In the genomic region with DNA sequence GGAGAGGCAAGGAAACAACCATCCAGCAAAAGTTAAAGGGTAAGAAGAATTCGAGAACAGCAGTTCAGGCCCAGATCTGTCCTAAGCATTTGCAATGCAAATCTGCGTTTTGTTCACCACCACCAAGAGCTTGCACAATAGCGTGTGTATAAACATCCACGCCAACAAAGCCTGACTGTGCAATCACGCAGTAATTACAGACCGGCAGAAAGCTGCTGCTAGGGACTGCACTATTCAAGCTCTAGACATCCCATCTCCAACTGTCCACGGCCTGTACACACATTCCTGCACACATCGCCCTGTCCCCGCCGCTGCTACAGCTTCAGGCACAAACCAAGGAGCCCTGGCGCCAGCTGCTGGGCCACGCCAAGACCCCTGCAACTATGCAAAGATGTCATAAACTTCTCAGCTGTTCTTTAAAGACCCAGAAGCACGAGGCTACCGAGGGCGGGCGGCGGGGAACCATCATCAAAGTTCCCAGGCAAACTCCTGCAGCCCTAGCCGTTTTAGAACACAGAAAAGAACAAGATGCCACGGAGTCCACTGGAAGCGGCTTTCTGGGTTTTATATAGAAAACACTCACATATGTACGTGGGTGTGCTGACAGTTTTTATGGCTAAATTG, we compare ENCODE assay signal across 8 mouse cellular contexts. TPM values are rescaled to one million over a fixed set of nuclear protein-coding genes. Genes with fewer than 3 reads are reported as not detected.
DNase-seq lines count a peak whose midpoint lies in the region; ATAC-seq and TF ChIP-seq lines count a peak whose summit lies in the region.

No protein-coding gene starts in this region.

- DNase-seq in 3134 (ENCODE audit: extremely low read depth, insufficient read length, low spot score) (peak; percentile 56), MEL (ENCODE audit: low read depth, low spot score) (peak; percentile 24)
- DNase-seq in midbrain, embryonic 11.5 days (ENCODE audit: low spot score, missing footprints), result peak; percentile 94
- no peak for DNase-seq in cerebellum, adult 18-20 months

- no peaks in the 10 kb centered on the region for H3K9me3 ChIP-seq in MEL (replicated peaks; ENCODE audit: insufficient read depth, low read length)
- no peaks in the 10 kb centered on the region for H3K9me3 ChIP-seq in embryonic facial prominence, embryonic 15.5 days (replicated peaks)
- H3K9me3 ChIP-seq in hindbrain, embryonic 13.5 days, result no peaks in the 10 kb centered on the region
- no peaks in the 10 kb centered on the region for H3K9me3 ChIP-seq in limb, embryonic 12.5 days
- no peaks in the 10 kb centered on the region for H3K9me3 ChIP-seq in midbrain, embryonic 11.5 days (ENCODE audit: control insufficient read depth, low read length)
- no peaks in the 10 kb centered on the region for H3K9me3 ChIP-seq in stomach, embryonic 14.5 days (ENCODE audit: control insufficient read depth, low read depth, low read length)

- peak; percentile 58 for ATAC-seq in embryonic facial prominence, embryonic 15.5 days (ENCODE audit: insufficient number of reproducible peaks, low FRiP score, low TSS enrichment, low read depth)
- peak; percentile 40; the same call in 1 of the 2 replicates for ATAC-seq in hindbrain, embryonic 13.5 days (ENCODE audit: low FRiP score)
- ATAC-seq in limb, embryonic 12.5 days (ENCODE audit: insufficient number of reproducible peaks, insufficient read depth, low FRiP score, low TSS enrichment, low read depth), result no peak
- peak; percentile 43; the same call in 1 of the 2 replicates for ATAC-seq in midbrain, embryonic 11.5 days (ENCODE audit: low FRiP score)
- no peak for ATAC-seq in stomach, embryonic 14.5 days (ENCODE audit: insufficient number of reproducible peaks, insufficient read depth, low FRiP score, low read depth)

- H3K27me3 ChIP-seq in MEL (ENCODE audit: control insufficient read depth in 1 of 2, insufficient read depth in 2 of 2, low read length in 2 of 2), result no peaks in the 10 kb centered on the region
- no peaks in the 10 kb centered on the region for H3K27me3 ChIP-seq in embryonic facial prominence, embryonic 15.5 days
- peaks cover 11% of the 10 kb centered on the region; the same call in 1 of the 2 replicates for H3K27me3 ChIP-seq in hindbrain, embryonic 13.5 days
- peaks cover 10% of the 10 kb centered on the region; the same call in 1 of the 2 replicates for H3K27me3 ChIP-seq in limb, embryonic 12.5 days
- H3K27me3 ChIP-seq in midbrain, embryonic 11.5 days (ENCODE audit: control insufficient read depth, insufficient read depth, low read length), result peaks cover 9% of the 10 kb centered on the region
- no peaks in the 10 kb centered on the region for H3K27me3 ChIP-seq in stomach, embryonic 14.5 days (ENCODE audit: control insufficient read depth, insufficient read depth, low read length)

- no peak for TF ChIP-seq POLR2A in MEL (IDR thresholded peaks at IDR 0.05; ENCODE audit: control insufficient read depth in 1 of 2, insufficient read depth in 1 of 2, low read depth in 1 of 2, low read length in 2 of 2, poor library complexity in 1 of 2)

- peaks cover 0 to 4% of the 10 kb centered on the region in 2 experiments; a peak in 2 of 4 replicates for H3K36me3 ChIP-seq in MEL (ENCODE audit: control insufficient read depth in 1 of 2, insufficient read depth in 2 of 2, low read length in 2 of 2)
- no peaks in the 10 kb centered on the region for H3K36me3 ChIP-seq in embryonic facial prominence, embryonic 15.5 days
- no peaks in the 10 kb centered on the region for H3K36me3 ChIP-seq in hindbrain, embryonic 13.5 days
- no peaks in the 10 kb centered on the region for H3K36me3 ChIP-seq in limb, embryonic 12.5 days
- no peaks in the 10 kb centered on the region for H3K36me3 ChIP-seq in midbrain, embryonic 11.5 days (ENCODE audit: control insufficient read depth, insufficient read depth, low read length)
- no peaks in the 10 kb centered on the region for H3K36me3 ChIP-seq in stomach, embryonic 14.5 days (ENCODE audit: control insufficient read depth, insufficient read depth, low read length)

- peak overlapping the region; percentile 96 for H3K9ac ChIP-seq in MEL (ENCODE audit: control insufficient read depth, low read depth, low read length, poor library complexity, severe bottlenecking)
- peak overlapping the region; percentile 79 for H3K9ac ChIP-seq in embryonic facial prominence, embryonic 15.5 days
- H3K9ac ChIP-seq in hindbrain, embryonic 13.5 days, result peak overlapping the region; percentile 84
- peak overlapping the region; percentile 87 for H3K9ac ChIP-seq in limb, embryonic 12.5 days (replicated peaks)
- peak overlapping the region; percentile 89 for H3K9ac ChIP-seq in midbrain, embryonic 11.5 days (ENCODE audit: low read length)
- H3K9ac ChIP-seq in stomach, embryonic 14.5 days (replicated peaks; ENCODE audit: low read depth, low read length), result peak overlapping the region; percentile 83

- peak overlapping the region; percentile 84 to 97 for H3K4me3 ChIP-seq in MEL (ENCODE audit: control insufficient read depth in 1 of 2, insufficient read depth in 1 of 2, low read depth in 2 of 2, low read length in 2 of 2)
- H3K4me3 ChIP-seq in embryonic facial prominence, embryonic 15.5 days (replicated peaks), result peak overlapping the region; percentile 84
- peak overlapping the region; percentile 71 for H3K4me3 ChIP-seq in hindbrain, embryonic 13.5 days
- H3K4me3 ChIP-seq in limb, embryonic 12.5 days (replicated peaks), result peak overlapping the region; percentile 84
- peak overlapping the region; percentile 86 for H3K4me3 ChIP-seq in midbrain, embryonic 11.5 days (ENCODE audit: low read depth, low read length)
- H3K4me3 ChIP-seq in stomach, embryonic 14.5 days (ENCODE audit: low read depth, low read length), result peak overlapping the region; percentile 89

- H3K4me1 ChIP-seq in MEL (ENCODE audit: control insufficient read depth in 1 of 2, insufficient read depth in 2 of 2, low read length in 2 of 2), result peaks cover 2 to 10% of the 10 kb centered on the region in 2 experiments; a peak in 3 of 4 replicates
- H3K4me1 ChIP-seq in embryonic facial prominence, embryonic 15.5 days, result peaks cover 47% of the 10 kb centered on the region
- peaks cover 67% of the 10 kb centered on the region for H3K4me1 ChIP-seq in hindbrain, embryonic 13.5 days (replicated peaks)
- peaks cover 60% of the 10 kb centered on the region for H3K4me1 ChIP-seq in limb, embryonic 12.5 days (replicated peaks)
- H3K4me1 ChIP-seq in midbrain, embryonic 11.5 days (ENCODE audit: control insufficient read depth, insufficient read depth, low read length), result peaks cover 31% of the 10 kb centered on the region
- peaks cover 24% of the 10 kb centered on the region for H3K4me1 ChIP-seq in stomach, embryonic 14.5 days (ENCODE audit: control insufficient read depth, insufficient read depth, low read length)

- peaks cover 37% of the 10 kb centered on the region for H3K79me2 ChIP-seq in MEL (ENCODE audit: control insufficient read depth, insufficient read depth, low read length, poor library complexity)

- no peak for TF ChIP-seq RAD21 in MEL (IDR thresholded peaks at IDR 0.05; ENCODE audit: low read depth, low read length)

- peak overlapping the region; percentile 74 for H3K4me2 ChIP-seq in embryonic facial prominence, embryonic 15.5 days (replicated peaks)
- peak overlapping the region; percentile 97 for H3K4me2 ChIP-seq in hindbrain, embryonic 13.5 days
- peak overlapping the region; percentile 80 for H3K4me2 ChIP-seq in limb, embryonic 12.5 days
- peak overlapping the region; percentile 90 for H3K4me2 ChIP-seq in midbrain, embryonic 11.5 days
- H3K4me2 ChIP-seq in stomach, embryonic 14.5 days (replicated peaks; ENCODE audit: low read depth, low read length), result peak overlapping the region; percentile 85

- TF ChIP-seq EP300 in MEL (IDR thresholded peaks at IDR 0.05; ENCODE audit: low read depth in 1 of 2, low read length in 2 of 2), result no peak

- H3K27ac ChIP-seq in MEL (ENCODE audit: control insufficient read depth, low read depth, low read length), result peak overlapping the region; percentile 34; the same call in 1 of the 2 replicates
- peak overlapping the region; percentile 96 for H3K27ac ChIP-seq in embryonic facial prominence, embryonic 15.5 days (replicated peaks)
- H3K27ac ChIP-seq in hindbrain, embryonic 13.5 days, result peak overlapping the region; percentile 85
- H3K27ac ChIP-seq in limb, embryonic 12.5 days, result peak overlapping the region; percentile 94
- H3K27ac ChIP-seq in midbrain, embryonic 11.5 days (ENCODE audit: low read depth, low read length), result peak overlapping the region; percentile 2; the same call in 1 of the 2 replicates
- peak overlapping the region; percentile 96; the same call in 1 of the 2 replicates for H3K27ac ChIP-seq in stomach, embryonic 14.5 days (ENCODE audit: low read length)

- WGBS in embryonic facial prominence, embryonic 15.5 days, result 1% methylated on average over 21 of the region's 21 CpGs
- WGBS in hindbrain, embryonic 13.5 days, result 1% methylated on average over 21 of the region's 21 CpGs
- 4% methylated on average over 21 of the region's 21 CpGs for WGBS in limb, embryonic 12.5 days
- WGBS in midbrain, embryonic 11.5 days, result 3% methylated on average over 21 of the region's 21 CpGs
- WGBS in stomach, embryonic 14.5 days, result 4% methylated on average over 21 of the region's 21 CpGs

- TF ChIP-seq CTCF in MEL (IDR thresholded peaks at IDR 0.05 in 2 of 3, conservative IDR thresholded peaks at IDR 0.05 in 1 of 3; ENCODE audit: control insufficient read depth in 1 of 3, insufficient read depth in 1 of 3, low read depth in 2 of 3, low read length in 3 of 3, poor library complexity in 1 of 3, severe bottlenecking in 1 of 3), result no peak

TF ChIP-seq in MEL, 35 proteins besides CTCF, POLR2A, EP300 and RAD21 (continues in another document):
- TF ChIP-seq HCFC1 (IDR thresholded peaks at IDR 0.05; ENCODE audit: low read depth, low read length) (no peak), TCF12 (IDR thresholded peaks at IDR 0.05; ENCODE audit: low read depth, low read length) (no peak), CHD1 (IDR thresholded peaks at IDR 0.05; ENCODE audit: low read depth, low read length) (no peak), JUND (IDR thresholded peaks at IDR 0.05; ENCODE audit: low read depth, low read length) (no peak), NELFE (IDR thresholded peaks at IDR 0.05; ENCODE audit: low read depth, low read length) (no peak), SMC3 (IDR thresholded peaks at IDR 0.05; ENCODE audit: low read depth, low read length) (no peak), GABPA (IDR thresholded peaks at IDR 0.05; ENCODE audit: low read depth, low read length) (no peak), POLR2AphosphoS5 (IDR thresholded peaks at IDR 0.05; ENCODE audit: borderline replicate concordance, low read depth, low read length) (no peak)

RNA-seq across cellular contexts. Expression of gene Elmsan1, which starts 1.1 kb away (rescaled TPM):
- total RNA-seq in MEL (2012; rRNA removed), result 7.7 TPM in 2 replicates
- polyA plus RNA-seq in MEL (2012; ENCODE audit: insufficient read depth in 1 of 2, insufficient read length in 2 of 2, low read depth in 1 of 2, low replicate concordance in 2 of 2, missing spikeins in 1 of 2), result 10 to 100 TPM in 1 of 2 experiments, not detected in 1; 25.3 TPM
- polyA plus RNA-seq in embryonic facial prominence, embryonic 15.5 days (2015; fragmentation: Nextera tagmentation; extraction: Ambion mirVana), result 15.4 and 15.9 TPM in 2 replicates
- 4.5 and 5.1 TPM in 2 replicates for polyA plus RNA-seq in hindbrain, embryonic 13.5 days (2015; fragmentation: Nextera tagmentation; extraction: Ambion mirVana)
- 7.0 and 8.6 TPM in 2 replicates for polyA plus RNA-seq in limb, embryonic 12.5 days (2016; fragmentation: Nextera tagmentation; extraction: Ambion mirVana)
- 3.4 and 3.9 TPM in 2 replicates for polyA plus RNA-seq in midbrain, embryonic 11.5 days (2014; fragmentation: Nextera tagmentation; extraction: Ambion mirVana)
- 10.2 and 10.6 TPM in 2 replicates for polyA plus RNA-seq in stomach, embryonic 14.5 days (2014; fragmentation: Nextera tagmentation; extraction: Ambion mirVana)

Comparison
In these comparisons a context has a peak if more than half of its experiments do, and no peak if none do; other contexts are left out.
1. DNase-seq: peak in 3134 (single experiment), MEL (single experiment) and midbrain, embryonic 11.5 days (single experiment); none in cerebellum, adult 18-20 months (0 of 2).
2. H3K27ac ChIP-seq: peak in every context shown above with its lines; median percentile 96 in embryonic facial prominence, embryonic 15.5 days; 96 in stomach, embryonic 14.5 days; 94 in limb, embryonic 12.5 days; 85 in hindbrain, embryonic 13.5 days; 34 in MEL; 2 in midbrain, embryonic 11.5 days.
3. ATAC-seq: peak in embryonic facial prominence, embryonic 15.5 days (single experiment), hindbrain, embryonic 13.5 days (single experiment) and midbrain, embryonic 11.5 days (single experiment); none in limb, embryonic 12.5 days (single experiment) and stomach, embryonic 14.5 days (single experiment).
4. Peak in every context shown above with its lines, with median percentiles within 50 percentile points of each other: H3K4me3 ChIP-seq, H3K9ac ChIP-seq and H3K4me2 ChIP-seq.